Mouse (Mus musculus) MEL-GATA-1-ER (cell line): Measurements from ENCODE around the gene Sytl3.
"Not testable (repeated sequence)": the region's sequence is repeated elsewhere in the genome, so short reads cannot be mapped to it uniquely, and the experiment has no call there.

Experiments used
- DNase-seq: peaks from one replicate; pipeline ENCODE4 v3.0.0-alpha.2; 2012; ENCODE audit warnings: low read depth; ENCODE audit errors: extremely low read depth

Sytl3 gene

DNA sequence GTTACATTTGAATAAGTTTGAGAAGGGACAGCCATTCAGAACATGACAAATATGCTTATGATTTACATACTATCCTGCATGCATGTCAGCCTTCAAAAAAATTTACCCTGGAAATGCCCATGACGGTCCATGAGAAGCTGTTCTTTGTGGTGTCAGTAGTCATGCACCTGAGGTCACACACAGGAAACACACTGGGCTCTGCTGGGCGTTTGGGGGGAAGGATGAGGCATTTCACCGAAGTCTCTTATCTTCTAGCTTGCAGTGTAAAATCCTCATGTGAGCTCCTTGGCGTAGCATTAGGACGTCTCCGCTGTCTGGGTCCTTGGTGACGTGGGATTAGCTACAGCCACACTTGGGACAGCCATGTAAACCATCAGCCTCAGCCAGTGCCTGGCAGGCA lies at the start of gene Sytl3:
Gene Sytl3 (plus strand): TSS at position 293 of the 400 bp plus-strand sequence.
- not testable (repeated sequence) for DNase-seq

DNA sequence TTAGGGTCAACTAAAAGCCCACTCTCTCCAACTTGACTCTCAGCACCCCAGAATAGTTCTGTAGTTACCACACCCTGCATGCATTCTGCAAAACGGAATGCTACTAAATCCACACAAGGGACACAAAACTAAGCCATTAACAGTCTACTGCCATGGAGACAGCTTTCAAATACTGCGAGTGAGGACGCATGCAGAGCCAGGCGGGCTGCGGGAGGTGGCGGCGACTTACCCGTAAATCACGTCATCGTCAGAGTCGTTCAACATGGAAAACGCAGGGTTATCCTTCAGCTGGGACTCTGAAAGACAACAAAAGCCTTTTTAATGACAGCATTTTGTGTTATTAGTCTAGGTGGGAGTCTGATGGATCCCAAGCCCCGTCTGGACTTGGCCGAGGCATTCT lies 45.4 kb upstream of the Sytl3 start:
- DNase-seq: not testable (repeated sequence)

DNA sequence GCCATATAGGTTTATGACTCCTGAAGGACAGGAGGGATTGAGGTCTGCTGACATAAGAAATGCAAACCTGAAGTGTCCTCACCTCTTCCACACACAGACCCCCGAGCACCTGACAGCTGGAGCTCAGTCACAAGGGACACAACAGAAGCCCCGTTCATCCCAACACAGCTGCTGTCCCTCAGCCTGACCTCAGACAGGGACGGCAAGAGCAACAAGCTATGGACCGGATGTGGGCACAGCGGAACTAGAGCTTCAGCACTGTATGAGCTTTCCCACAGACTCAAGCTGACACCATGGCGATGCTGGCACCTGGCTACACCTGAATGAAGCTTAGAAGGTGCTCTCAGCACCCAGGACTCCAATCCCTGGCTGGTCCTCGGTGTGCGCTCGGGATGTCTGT lies 44.6 kb upstream of the Sytl3 start:
- not testable (repeated sequence) for DNase-seq

DNA sequence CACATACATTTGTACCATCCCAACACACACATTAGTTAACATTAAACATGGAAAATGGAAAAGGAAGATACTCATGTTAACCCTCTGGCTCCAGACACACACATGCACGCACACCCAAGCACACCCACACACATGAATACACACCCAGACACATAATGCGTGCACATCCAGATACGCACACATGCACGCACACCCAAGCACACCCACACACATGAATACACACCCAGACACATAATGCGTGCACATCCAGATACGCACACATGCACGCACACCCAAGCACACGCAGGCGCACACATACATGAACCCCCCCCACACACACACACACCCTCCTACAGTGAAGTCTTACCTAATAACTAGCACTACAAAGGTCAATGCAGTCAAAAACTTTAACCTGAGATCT lies 42.2 kb upstream of the Sytl3 start:
- DNase-seq: not testable (repeated sequence)

DNA sequence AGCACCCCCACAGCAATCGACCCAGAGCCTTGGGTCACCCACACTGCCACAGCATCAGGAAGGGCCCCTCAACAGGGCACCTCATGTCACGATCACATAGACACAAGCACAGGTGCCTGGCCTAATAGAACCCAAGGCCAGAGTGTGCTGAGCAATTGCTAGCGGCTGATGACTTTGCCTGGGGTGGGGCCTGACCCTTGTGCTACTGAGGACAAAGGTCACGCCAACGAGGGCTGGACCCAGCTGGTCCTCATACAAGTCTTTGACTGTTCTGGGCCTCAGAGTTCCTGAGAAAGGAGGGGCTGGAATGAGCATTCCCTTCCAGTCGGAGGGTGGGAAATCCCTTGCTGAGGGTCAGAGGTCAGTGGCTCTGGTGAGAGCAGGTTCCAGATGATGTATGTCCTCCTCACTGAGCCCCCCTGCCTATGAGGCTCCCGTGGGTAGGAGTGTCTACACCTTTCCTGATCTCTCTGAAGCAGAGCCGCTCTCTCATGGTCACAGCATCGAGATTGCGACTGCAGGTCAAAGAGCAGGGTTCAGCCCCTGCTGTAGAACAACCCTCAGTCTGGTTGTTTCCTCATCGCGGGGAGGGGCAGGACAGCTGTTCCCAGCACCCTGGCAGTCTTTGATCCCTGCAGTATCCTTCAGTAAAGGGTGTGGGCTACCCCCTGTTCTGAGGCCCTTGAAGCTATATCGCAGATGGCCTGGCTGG lies 41.0 kb upstream of the Sytl3 start:
- not testable (repeated sequence) for DNase-seq

DNA sequence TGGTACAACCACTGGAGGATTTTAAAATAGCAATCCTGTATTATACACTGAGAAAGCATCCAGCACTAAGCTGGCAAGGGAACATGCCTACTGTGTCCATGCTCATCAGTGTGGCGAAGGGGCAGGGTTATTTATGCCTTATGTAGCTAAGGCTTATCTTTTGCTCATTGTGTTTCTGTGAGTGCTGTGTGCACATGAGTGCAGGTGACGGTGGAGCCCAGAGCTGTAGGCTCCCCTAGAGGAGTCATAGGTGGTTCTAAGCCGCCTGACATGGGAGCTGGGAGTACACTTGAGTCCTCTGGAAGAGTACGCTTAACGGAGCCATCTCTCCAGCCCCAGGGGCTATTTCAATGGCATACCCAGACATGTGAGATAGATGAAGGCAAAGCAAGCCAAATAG lies 39.6 kb upstream of the Sytl3 start:
- DNase-seq: not testable (repeated sequence)

DNA sequence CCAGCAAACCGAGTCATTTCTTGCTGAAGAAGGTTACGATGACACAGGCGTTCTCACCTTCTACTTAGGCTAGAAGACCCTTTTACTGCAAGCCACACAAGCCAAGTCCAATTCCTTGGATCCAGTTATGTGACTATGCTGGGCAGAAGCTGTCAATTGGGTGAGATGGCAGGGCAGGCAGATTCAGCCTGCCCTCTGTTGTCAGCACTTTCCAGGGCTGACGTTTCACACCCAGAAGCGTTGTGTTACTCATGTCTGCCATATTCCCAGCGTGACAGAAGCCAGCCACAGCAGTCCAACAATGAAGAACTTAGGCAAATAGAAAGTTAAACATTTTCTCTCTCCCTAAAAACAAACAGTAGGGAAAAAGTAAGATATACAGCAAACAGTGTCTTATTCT lies 38.9 kb upstream of the Sytl3 start:
- not testable (repeated sequence) for DNase-seq

DNA sequence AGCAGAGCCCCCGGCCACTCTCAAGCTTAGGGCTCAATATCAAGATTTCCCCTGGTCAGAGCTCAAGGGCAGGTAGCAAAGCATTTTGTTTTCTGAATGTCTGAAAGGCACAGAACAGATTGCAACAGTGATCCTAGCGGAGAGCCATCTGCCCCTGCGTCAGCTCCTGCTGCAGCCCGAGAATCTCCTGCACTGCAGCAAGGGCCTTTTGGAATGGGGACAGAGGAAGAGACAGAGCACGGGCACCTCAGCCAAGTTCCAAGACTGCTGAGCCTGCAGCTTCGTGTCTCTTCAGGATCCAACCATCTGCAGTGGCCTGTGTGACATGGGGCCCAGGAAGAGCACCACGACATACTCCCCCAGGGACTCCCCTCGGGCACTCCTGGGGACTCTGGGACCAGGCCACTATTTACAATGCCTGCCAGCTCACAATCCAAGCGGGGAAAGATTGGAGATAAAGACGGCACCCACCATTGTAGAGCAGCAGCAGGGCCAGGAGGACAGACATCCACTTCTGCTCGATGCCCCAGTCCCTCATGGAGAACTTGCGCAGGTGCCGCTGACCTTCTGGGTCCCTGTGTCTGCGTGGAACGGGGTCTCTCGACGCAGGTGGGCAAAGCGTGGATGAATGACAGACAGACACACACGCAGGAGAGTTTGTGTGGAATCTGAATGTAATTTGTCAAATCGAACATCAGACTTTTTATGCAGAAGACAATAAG lies 38.0 kb upstream of the Sytl3 start:
- not testable (repeated sequence) for DNase-seq

DNA sequence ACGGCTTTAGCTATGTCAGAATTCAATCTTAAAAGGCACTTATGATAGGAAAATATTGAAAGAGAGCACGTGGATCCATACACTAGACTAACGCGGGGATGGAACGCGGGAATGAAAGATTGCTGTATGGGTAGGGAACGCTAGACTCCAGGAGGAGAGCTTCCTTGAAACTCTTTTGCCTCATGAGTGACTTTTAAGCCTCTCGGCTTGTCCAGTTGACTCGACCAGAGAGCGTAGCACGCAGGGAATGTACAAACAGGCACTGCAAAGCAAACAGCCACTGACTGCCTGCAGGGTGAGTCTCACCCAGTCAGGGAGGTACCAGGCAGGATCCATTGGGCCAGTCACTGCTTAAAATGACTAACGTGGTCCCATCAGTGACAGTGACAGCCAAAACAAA lies 36.9 kb upstream of the Sytl3 start:
- DNase-seq: not testable (repeated sequence)

DNA sequence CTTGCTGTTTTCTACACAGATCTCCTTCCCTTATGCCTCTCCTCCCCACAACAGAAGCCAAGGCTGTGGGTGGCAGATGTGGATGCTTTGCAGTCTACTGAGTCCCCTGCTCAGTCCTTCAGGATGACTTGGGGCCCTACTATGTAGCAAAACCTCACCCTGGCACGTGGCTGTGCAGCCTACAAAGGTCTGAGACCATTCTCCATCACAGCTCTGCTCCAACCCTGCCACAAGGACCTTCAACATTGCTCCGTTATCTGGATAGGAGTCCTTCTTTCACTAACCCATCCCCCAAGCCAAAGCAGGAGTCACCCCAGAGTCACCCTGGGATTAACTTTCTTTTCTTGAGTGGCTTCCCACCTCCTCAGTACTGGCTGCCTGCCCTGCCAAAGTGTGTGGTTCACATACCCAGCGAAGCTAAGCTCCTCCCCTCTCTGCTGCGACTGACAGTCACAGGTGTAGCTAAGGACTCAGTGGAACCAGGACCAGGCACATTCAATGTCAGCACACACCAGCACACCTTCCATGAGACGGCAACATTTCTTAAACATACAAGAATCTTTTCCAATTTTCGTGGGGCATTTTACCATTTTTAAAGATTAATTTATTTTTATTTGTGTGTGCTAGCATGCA lies 33.9 kb upstream of the Sytl3 start:
- not testable (repeated sequence) for DNase-seq

DNA sequence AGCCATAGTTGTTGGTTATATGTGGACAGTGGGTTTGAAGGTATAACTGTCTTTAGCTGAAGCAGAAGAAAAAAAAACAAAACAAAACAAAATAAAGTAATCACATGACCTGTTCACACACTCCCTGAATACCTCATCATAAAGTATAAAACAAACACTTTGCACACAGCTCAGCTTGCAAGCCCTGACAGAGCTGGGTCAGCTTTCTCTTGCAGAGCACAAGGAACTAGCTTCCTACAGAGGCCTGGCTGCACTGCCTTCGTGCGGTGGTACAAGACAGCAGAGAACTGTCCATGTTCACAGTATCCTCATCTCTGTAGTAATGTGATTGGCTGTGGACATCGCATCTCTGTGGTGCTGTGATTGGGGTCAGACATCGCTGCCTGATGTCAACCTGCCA lies 28.5 kb upstream of the Sytl3 start:
- not testable (repeated sequence) for DNase-seq

DNA sequence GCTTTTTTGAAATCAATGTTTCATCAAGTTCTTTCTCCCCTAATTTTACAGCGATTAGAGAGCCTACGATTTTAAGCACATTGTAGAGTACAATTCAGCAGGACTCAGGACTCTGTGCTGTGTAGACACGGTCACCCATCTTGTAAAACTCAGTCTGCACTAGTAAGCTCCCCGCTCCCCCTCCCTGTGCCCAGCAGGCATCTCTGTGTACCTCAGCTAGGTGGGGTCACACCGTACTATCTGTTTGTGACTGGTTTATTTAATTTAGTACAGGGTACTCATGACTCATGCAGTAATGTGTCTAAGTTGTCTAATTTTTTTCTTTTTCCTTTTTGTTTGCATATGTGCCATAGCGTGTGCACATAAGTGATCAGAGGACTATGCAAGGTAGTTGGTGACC lies 26.0 kb upstream of the Sytl3 start:
- DNase-seq: not testable (repeated sequence)

DNA sequence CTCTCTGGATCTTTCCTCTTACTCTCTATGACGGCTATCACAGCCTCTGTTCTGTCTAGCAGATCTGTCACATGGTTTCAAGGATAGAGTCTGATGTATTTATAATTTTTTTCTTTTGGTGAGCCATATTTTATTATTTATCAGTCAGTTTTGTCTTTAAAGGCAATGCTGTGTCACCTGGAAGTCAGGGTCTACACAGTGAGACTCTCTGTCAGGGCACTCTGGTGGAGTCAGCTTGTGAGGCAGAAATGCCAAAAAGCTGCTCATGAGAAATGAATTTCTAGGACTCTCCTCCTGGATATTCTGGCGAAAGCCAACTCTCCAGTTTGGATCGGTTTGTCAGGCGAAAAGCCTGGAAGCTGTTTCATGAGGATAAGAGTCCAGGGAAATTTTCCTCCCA lies 23.1 kb upstream of the Sytl3 start:
- not testable (repeated sequence) for DNase-seq

DNA sequence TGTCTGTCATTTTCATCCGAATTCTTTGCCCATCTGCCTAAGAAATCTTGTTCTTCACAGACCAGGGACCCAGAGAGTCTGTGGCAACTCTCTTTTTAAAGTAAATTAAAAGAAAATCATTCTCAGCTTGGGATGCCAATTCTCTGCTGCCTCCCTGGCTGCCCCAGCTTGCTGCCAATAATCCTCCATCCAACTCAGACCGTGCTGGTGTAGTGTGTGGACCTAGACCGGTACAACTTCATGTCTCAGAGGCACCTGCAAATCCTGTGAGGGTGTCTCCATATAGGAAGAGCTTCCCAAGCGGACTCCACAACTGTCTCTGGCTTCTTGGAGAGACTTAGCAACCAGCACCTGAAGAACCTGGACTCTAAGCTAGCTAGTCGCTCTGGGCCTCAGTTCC lies 22.0 kb upstream of the Sytl3 start:
- DNase-seq: no peak

DNA sequence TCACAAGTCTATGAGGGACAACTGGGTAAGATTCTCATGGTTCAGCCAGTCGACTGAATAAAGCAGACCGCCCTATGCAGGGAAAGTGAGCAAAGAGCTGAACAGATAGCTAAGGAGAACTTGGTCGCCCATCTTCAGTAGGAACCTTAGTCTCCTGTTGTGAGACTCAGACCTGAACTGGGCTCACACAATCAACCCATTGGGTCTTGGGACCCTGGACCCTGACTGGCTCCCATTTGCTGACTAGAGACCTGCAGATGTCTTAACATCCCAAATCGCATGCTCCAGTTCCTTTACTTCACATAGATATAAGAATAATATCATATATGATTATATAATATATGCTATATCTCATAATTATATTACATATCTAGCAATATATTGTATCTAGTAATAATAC lies 21.5 kb upstream of the Sytl3 start:
- not testable (repeated sequence) for DNase-seq

DNA sequence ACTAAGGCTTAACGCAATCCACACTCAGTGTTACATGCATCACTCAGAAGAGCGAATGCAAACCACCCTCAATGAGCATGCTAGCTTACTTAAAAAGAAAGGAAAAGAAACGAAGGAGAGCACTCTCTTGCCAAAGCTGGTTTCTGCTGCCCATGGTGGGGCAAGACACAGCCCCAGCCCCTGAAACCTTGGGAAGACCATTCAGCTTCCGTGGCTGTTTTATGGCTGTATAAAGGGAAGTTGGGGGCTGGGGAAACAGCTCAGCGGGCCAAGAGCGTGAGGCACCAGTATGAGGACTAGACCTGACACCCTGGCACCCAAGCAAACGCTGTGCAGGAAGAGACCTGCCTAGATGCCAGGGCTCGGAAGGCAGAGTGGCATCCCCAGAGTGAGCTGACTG lies 20.4 kb upstream of the Sytl3 start:
- not testable (repeated sequence) for DNase-seq

DNA sequence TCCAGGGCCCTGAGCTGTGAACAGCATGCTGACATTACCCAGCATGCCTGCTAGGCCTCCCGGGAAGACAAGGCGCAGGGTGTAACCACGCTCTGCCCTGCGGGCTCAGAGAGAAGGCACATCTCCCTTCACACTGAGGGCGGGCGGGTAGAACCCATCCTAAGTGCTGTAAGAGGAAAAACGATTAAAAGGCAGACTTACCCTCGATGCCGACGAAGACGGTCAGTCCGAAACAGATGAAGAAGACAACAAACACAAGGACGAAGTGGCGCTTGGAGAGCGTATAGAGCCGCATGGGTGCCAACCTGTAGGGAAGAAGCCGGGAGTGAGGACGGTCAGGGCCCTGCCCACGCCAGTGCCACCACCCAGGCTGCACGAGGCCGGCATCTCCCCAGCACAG lies 19.4 kb upstream of the Sytl3 start:
- DNase-seq: not testable (repeated sequence)

DNA sequence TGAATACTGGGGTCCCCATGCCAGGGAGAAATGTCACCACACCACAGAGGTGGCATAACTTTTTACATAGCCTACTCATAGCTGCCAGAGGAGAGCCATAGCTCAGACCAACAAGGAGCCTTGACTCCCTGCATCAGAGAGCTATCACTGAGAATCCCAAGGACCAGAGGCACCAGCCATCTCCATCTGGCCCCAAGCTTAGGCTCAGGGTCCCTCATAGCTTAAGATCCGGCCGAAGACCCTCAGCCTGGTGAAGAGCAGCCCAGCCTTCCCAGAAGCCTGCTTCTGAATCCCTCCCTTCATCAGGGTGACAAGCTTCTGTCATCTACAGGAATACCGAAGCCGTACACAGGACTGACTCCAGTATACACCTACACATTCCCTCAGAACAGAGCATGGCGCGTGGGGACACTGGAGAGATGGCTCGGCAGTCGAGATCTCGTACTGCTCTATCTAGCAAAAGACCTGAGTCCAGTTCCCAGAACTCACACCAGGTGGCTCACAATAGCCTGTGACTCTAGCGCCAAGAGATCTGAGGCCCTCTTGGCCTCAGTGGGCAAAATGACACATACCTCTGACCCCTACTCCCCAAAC lies 18.8 kb upstream of the Sytl3 start:
- not testable (repeated sequence) for DNase-seq

DNA sequence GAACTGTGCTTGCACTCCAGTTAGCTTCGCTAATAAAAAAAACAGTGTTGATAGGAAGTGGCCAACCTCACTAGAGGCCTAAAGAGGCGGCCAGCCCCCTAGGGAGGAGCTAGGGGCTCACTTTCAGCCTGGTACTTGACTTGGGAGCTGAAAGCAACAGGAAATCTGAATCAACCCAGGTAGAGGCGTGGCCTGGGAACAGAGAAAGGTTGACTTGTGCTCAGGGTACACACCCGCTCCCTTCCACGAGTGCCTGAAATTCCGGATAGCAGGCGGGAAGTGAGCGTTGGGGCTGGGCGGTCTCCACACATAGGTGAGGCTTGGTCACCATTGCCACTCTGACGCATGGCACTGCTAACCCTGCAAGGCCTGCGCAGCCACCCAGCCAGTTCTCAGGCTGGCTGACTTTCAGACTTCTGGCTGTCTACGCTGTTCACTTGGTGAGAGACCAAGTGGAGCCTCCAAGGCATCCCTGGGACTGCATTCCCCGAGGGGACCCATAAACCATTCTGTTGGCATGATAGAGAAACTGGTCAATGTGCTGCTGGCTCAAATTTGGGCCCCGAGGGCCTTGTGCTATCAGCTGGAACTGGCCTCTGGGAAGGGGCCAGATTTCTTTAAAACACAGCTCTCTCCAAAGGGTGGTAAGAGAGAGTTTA lies 18.0 kb upstream of the Sytl3 start:
- not testable (repeated sequence) for DNase-seq

DNA sequence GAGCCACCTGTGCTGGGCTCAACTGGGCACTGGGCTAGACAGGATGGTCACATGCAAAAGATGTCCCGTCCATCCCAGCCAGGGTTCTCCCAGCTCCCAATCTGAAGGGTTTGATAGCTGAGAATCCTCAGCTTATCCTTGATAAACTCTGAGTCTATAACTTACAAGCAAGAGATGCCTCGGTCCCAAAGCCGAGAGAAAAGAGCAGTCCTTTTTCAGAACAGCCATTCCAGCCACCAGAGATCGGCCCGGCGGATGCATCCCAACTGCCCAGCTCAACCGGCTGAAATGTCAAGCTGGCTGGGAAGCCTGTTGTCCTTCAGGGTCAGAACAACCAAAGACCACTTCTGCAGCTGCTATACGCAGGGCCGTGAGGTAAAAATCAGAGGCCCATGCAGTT lies 14.7 kb upstream of the Sytl3 start:
- DNase-seq: not testable (repeated sequence)

DNA sequence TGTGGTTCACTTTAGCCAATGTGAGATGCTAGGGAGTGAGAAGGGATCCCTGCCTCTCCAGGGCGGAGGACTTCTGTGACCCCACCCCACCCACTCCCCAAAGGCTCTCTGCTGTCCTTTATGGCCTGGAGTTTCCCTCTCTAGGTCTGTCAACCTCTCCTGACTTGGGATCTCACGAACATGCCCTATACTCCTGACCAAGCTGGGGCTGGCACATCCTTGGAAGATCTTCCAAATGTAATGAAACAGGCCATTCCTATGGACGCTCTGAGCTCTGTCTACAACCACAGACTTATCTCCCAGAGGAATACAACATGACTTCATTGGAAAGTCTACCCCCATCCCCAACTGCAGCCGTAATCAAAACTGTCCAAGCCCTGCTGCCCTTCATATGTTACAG lies 14.2 kb upstream of the Sytl3 start:
- DNase-seq: not testable (repeated sequence)
